Comparison of ENCODE assay signal across 16 mouse cellular contexts in genomic region chr10:60562946-60563345, GRCm38 (mm10).
DNase-seq lines count a peak whose midpoint lies in the region; ATAC-seq and TF ChIP-seq lines count a peak whose summit lies in the region.
"Had no signal": no experiment of that assay in that cellular context is flagged by ENCODE, and none has a peak within 500 bp of the region (broad histone marks: within the 10 kb centered on the region; RNA-seq: fewer than 3 reads in every experiment).

No protein-coding gene starts in this region.

- no peak for TF ChIP-seq CTCF in forebrain, postnatal 0 days (IDR thresholded peaks at IDR 0.05; ENCODE audit: low read depth)
- no peak for TF ChIP-seq CTCF in intestine, postnatal 0 days (IDR thresholded peaks at IDR 0.05; ENCODE audit: low read depth)
- no peak for TF ChIP-seq CTCF in embryonic fibroblast, embryonic 13.5 days (IDR thresholded peaks at IDR 0.05; ENCODE audit: borderline replicate concordance, insufficient read depth, low read length)

- TF ChIP-seq POLR2A in embryonic fibroblast, embryonic 13.5 days (IDR thresholded peaks at IDR 0.05; ENCODE audit: low read depth, low read length): no peak

- H3K27ac ChIP-seq in forebrain, embryonic 11.5 days (ENCODE audit: low read depth, low read length): no peak overlapping the region
- H3K27ac ChIP-seq in forebrain, postnatal 0 days (ENCODE audit: low read depth, low read length): no peak overlapping the region
- H3K27ac ChIP-seq in intestine, embryonic 14.5 days (ENCODE audit: low read depth): no peak overlapping the region
- no peak overlapping the region for H3K27ac ChIP-seq in intestine, postnatal 0 days (ENCODE audit: low read depth, low read length)
- no peak overlapping the region for H3K27ac ChIP-seq in embryonic fibroblast, embryonic 13.5 days (ENCODE audit: insufficient read depth, low read length)
- H3K27ac ChIP-seq: hindbrain, postnatal 0 days; macrophage; neural tube, embryonic 12.5 days had no signal

- H3K9me3 ChIP-seq in forebrain, embryonic 11.5 days (ENCODE audit: control insufficient read depth, low read length): no peaks in the 10 kb centered on the region
- no peaks in the 10 kb centered on the region for H3K9me3 ChIP-seq in forebrain, postnatal 0 days (ENCODE audit: low read length)
- H3K9me3 ChIP-seq in intestine, embryonic 14.5 days (ENCODE audit: control insufficient read depth, low read length): no peaks in the 10 kb centered on the region
- H3K9me3 ChIP-seq in intestine, postnatal 0 days (ENCODE audit: control insufficient read depth): no peaks in the 10 kb centered on the region
- H3K9me3 ChIP-seq: neural tube, embryonic 12.5 days had no signal

- WGBS in forebrain, embryonic 11.5 days: 18% methylated on average over 7 of the region's 7 CpGs
- 27% methylated on average over 7 of the region's 7 CpGs for WGBS in forebrain, postnatal 0 days
- WGBS in intestine, embryonic 14.5 days: 19% methylated on average over 7 of the region's 7 CpGs
- WGBS in intestine, postnatal 0 days: 24% methylated on average over 7 of the region's 7 CpGs

- no peak overlapping the region for H3K4me3 ChIP-seq in forebrain, embryonic 11.5 days (ENCODE audit: low read depth, low read length)
- no peak overlapping the region for H3K4me3 ChIP-seq in forebrain, postnatal 0 days (ENCODE audit: low read depth, low read length)
- H3K4me3 ChIP-seq in intestine, embryonic 14.5 days (ENCODE audit: low read depth, low read length): no peak overlapping the region
- no peak overlapping the region for H3K4me3 ChIP-seq in intestine, postnatal 0 days (ENCODE audit: low read depth, low read length)
- H3K4me3 ChIP-seq in embryonic fibroblast, embryonic 13.5 days (ENCODE audit: insufficient read depth, low read length): peak overlapping the region; percentile 30; the same call in 1 of the 2 replicates
- H3K4me3 ChIP-seq: neural tube, embryonic 12.5 days had no signal

- peaks cover 2% of the 10 kb centered on the region; the same call in 1 of the 2 replicates for H3K27me3 ChIP-seq in forebrain, embryonic 11.5 days (ENCODE audit: control insufficient read depth, insufficient read depth, low read length)
- no peaks in the 10 kb centered on the region for H3K27me3 ChIP-seq in forebrain, postnatal 0 days (ENCODE audit: insufficient read depth, low read length)
- no peaks in the 10 kb centered on the region for H3K27me3 ChIP-seq in intestine, embryonic 14.5 days (replicated peaks; ENCODE audit: control insufficient read depth, insufficient read depth, low read length)
- no peaks in the 10 kb centered on the region for H3K27me3 ChIP-seq in intestine, postnatal 0 days (replicated peaks; ENCODE audit: control insufficient read depth, insufficient read depth, low read length)

- H3K4me2 ChIP-seq in forebrain, embryonic 11.5 days (ENCODE audit: low read depth, low read length, severe bottlenecking): 0 out of 2 replicates have a peak overlapping the region, but pooled peaks have one; percentile 15
- H3K4me2 ChIP-seq in forebrain, postnatal 0 days (ENCODE audit: low read depth): no peak overlapping the region
- H3K4me2 ChIP-seq in intestine, embryonic 14.5 days (ENCODE audit: low read length): 0 out of 2 replicates have a peak overlapping the region, but pooled peaks have one; percentile 18
- no peak overlapping the region for H3K4me2 ChIP-seq in intestine, postnatal 0 days (replicated peaks; ENCODE audit: low read depth)
- H3K4me2 ChIP-seq: neural tube, embryonic 12.5 days had no signal

- DNase-seq in forebrain, embryonic 11.5 days (ENCODE audit: low spot score): no peak
- DNase-seq in forebrain, postnatal 0 days: no peak
- no peak for DNase-seq in intestine, embryonic 14.5 days (ENCODE audit: low spot score)
- peak; percentile 40 for DNase-seq in Muller cell, postnatal 12 days (ENCODE audit: inconsistent ontology term)
- no peak for DNase-seq in frontal cortex, postnatal 36 days (ENCODE audit: low spot score in 2 of 2)
- no peak for DNase-seq in MN1 (ENCODE audit: low spot score)
- DNase-seq: B cell, adult 2 months; cerebellum, adult 11-12 months; cerebellum, postnatal 36 days; liver, postnatal 0 days; thymus, adult 2 months had no signal

- peak; percentile 70; the same call in 1 of the 2 replicates for ATAC-seq in forebrain, embryonic 11.5 days (replicated peaks; ENCODE audit: low FRiP score)
- no peak for ATAC-seq in forebrain, postnatal 0 days
- 0 out of 2 replicates have a peak, but pooled peaks have one; percentile 66 for ATAC-seq in intestine, embryonic 14.5 days (replicated peaks; ENCODE audit: low FRiP score, low TSS enrichment, low read depth)
- ATAC-seq in intestine, postnatal 0 days: no peak
- ATAC-seq: hindbrain, postnatal 0 days; liver, postnatal 0 days had no signal

- no peaks in the 10 kb centered on the region for H3K36me3 ChIP-seq in forebrain, embryonic 11.5 days (ENCODE audit: control insufficient read depth, insufficient read depth, low read length)
- no peaks in the 10 kb centered on the region for H3K36me3 ChIP-seq in forebrain, postnatal 0 days (ENCODE audit: insufficient read depth)
- H3K36me3 ChIP-seq in intestine, embryonic 14.5 days (ENCODE audit: control insufficient read depth, insufficient read depth, low read length): no peaks in the 10 kb centered on the region
- H3K36me3 ChIP-seq in intestine, postnatal 0 days (ENCODE audit: control insufficient read depth, insufficient read depth): no peaks in the 10 kb centered on the region
- H3K36me3 ChIP-seq: neural tube, embryonic 12.5 days had no signal

- no peak overlapping the region for H3K9ac ChIP-seq in forebrain, embryonic 11.5 days (ENCODE audit: low read length)
- no peak overlapping the region for H3K9ac ChIP-seq in forebrain, postnatal 0 days
- H3K9ac ChIP-seq in intestine, embryonic 14.5 days (ENCODE audit: low read length): no peak overlapping the region
- H3K9ac ChIP-seq in intestine, postnatal 0 days (ENCODE audit: low read depth, low read length): no peak overlapping the region
- H3K9ac ChIP-seq: liver, postnatal 0 days; neural tube, embryonic 12.5 days had no signal

- peaks cover 7% of the 10 kb centered on the region; the same call in 1 of the 2 replicates for H3K4me1 ChIP-seq in forebrain, embryonic 11.5 days (replicated peaks; ENCODE audit: control insufficient read depth, insufficient read depth, low read length)
- no peaks in the 10 kb centered on the region for H3K4me1 ChIP-seq in forebrain, postnatal 0 days (ENCODE audit: insufficient read depth)
- H3K4me1 ChIP-seq in intestine, embryonic 14.5 days (replicated peaks; ENCODE audit: control insufficient read depth, insufficient read depth, low read length): peaks cover 14% of the 10 kb centered on the region; the same call in 1 of the 2 replicates
- H3K4me1 ChIP-seq in intestine, postnatal 0 days (replicated peaks; ENCODE audit: control insufficient read depth, insufficient read depth, low read length): no peaks in the 10 kb centered on the region
- no peaks in the 10 kb centered on the region for H3K4me1 ChIP-seq in embryonic fibroblast, embryonic 13.5 days (ENCODE audit: control insufficient read depth, insufficient read depth, low read length)

Comparison
In these comparisons a context has a peak if more than half of its experiments do, and no peak if none do; other contexts are left out.
1. ATAC-seq: peak in forebrain, embryonic 11.5 days (single experiment) and intestine, embryonic 14.5 days (single experiment); none in forebrain, postnatal 0 days (single experiment) and intestine, postnatal 0 days (single experiment).
2. H3K4me2 ChIP-seq: peak in forebrain, embryonic 11.5 days (single experiment) and intestine, embryonic 14.5 days (single experiment); none in forebrain, postnatal 0 days (single experiment) and intestine, postnatal 0 days (single experiment).